Mouse (Mus musculus): ENCODE data around the gene AC161166.1. TPM values are rescaled to one million over a fixed set of nuclear protein-coding genes. Genes with fewer than 3 reads are reported as not detected.

Gene AC161166.1
- total and polyA plus RNA-seq, 3 experiments, result 0.13 TPM; not detected in 2

DNA sequence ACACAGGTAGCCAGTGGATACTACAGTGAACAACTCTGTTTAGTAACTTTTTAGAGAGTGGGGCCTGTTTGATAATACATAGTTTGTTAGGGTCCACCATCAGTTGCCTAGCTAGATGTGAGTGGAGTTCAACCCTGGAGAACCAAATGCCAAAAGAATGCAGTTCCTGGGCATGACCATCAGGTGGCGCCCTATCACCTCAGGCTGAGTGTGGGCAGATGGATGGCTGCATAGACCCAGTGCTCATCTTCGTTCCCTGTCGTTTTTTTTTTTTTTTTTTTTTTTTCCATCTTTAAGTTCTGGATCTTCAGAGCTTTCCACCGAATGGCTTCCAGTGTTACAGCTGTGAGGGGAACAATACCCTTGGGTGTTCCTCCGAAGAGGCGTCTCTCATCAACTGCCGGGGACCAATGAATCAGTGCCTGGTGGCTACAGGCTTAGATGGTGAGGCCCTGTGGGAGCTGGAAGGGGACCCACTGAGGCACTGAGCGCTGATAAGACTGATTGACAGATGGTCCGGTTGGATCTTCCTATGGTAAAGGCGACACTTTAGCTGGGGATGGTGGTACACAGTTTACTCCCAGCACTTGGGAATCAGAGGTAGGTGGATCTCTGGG lies 38.2 kb downstream of the AC161166.1 start:
- no peak for TF ChIP-seq RCOR1 (IDR thresholded peaks at IDR 0.05; ENCODE audit: low read depth, low read length)
- no peak for TF ChIP-seq MAZ (IDR thresholded peaks at IDR 0.05; ENCODE audit: low read depth, low read length)
- TF ChIP-seq UBTF (IDR thresholded peaks at IDR 0.05; ENCODE audit: borderline replicate concordance, insufficient read depth, low read depth, low read length), result no peak
- no peak for TF ChIP-seq NRF1 (IDR thresholded peaks at IDR 0.05; ENCODE audit: insufficient read depth, low read depth, low read length, poor library complexity, severe bottlenecking)
- no peak for TF ChIP-seq E2F4 (IDR thresholded peaks at IDR 0.05; ENCODE audit: borderline replicate concordance, low read depth, low read length)
- no peak for TF ChIP-seq KAT2A (conservative IDR thresholded peaks at IDR 0.05; ENCODE audit: low read depth, low read length)
- no peak for TF ChIP-seq CHD2 (IDR thresholded peaks at IDR 0.05; ENCODE audit: low read length)
- TF ChIP-seq CHD1 (IDR thresholded peaks at IDR 0.05; ENCODE audit: low read depth, low read length), result no peak
- TF ChIP-seq SMC3 (IDR thresholded peaks at IDR 0.05; ENCODE audit: low read depth, low read length), result peak; percentile 53
- no peak for TF ChIP-seq SIN3A (IDR thresholded peaks at IDR 0.05; ENCODE audit: low read length)
- peak; percentile 86 to 92 (median 86) for TF ChIP-seq CTCF (IDR thresholded peaks at IDR 0.05 in 2 of 3, conservative IDR thresholded peaks at IDR 0.05 in 1 of 3; ENCODE audit: control insufficient read depth in 1 of 3, insufficient read depth in 1 of 3, low read depth in 2 of 3, low read length in 3 of 3, poor library complexity in 1 of 3, severe bottlenecking in 1 of 3)
- no peak for TF ChIP-seq ETS1 (IDR thresholded peaks at IDR 0.05; ENCODE audit: low read depth, low read length)
- no peak for TF ChIP-seq ZMIZ1 (IDR thresholded peaks at IDR 0.05; ENCODE audit: low read depth, low read length)
- no peak for TF ChIP-seq POLR2AphosphoS2 (IDR thresholded peaks at IDR 0.05; ENCODE audit: low read length)
- peak; percentile 78 for TF ChIP-seq ZNF384 (IDR thresholded peaks at IDR 0.05; ENCODE audit: low read depth, low read length)
- no peak for TF ChIP-seq MAX (IDR thresholded peaks at IDR 0.05; ENCODE audit: low read length)
- no peak for TF ChIP-seq TAL1 (IDR thresholded peaks at IDR 0.05; ENCODE audit: low read length)
- TF ChIP-seq USF2 (IDR thresholded peaks at IDR 0.05; ENCODE audit: borderline replicate concordance in 1 of 2, insufficient read depth in 1 of 2, low read depth in 1 of 2, low read length in 2 of 2), result no peak
- TF ChIP-seq EP300 (IDR thresholded peaks at IDR 0.05; ENCODE audit: low read depth in 1 of 2, low read length in 2 of 2), result no peak
- TF ChIP-seq TCF12 (IDR thresholded peaks at IDR 0.05; ENCODE audit: low read depth, low read length), result no peak
- TF ChIP-seq BHLHE40 (IDR thresholded peaks at IDR 0.05; ENCODE audit: borderline replicate concordance, low read depth, low read length), result no peak
- TF ChIP-seq MYC (IDR thresholded peaks at IDR 0.05; ENCODE audit: low read depth, low read length), result no peak
- TF ChIP-seq POLR2AphosphoS5 (IDR thresholded peaks at IDR 0.05; ENCODE audit: borderline replicate concordance, low read depth, low read length), result no peak
- peak; percentile 65 for TF ChIP-seq RAD21 (IDR thresholded peaks at IDR 0.05; ENCODE audit: low read depth, low read length)
- no peak for TF ChIP-seq MEF2A (IDR thresholded peaks at IDR 0.05; ENCODE audit: extremely low read depth, insufficient replicate concordance, low read depth, low read length, poor library complexity, severe bottlenecking)
- no peak for TF ChIP-seq POLR2A (IDR thresholded peaks at IDR 0.05; ENCODE audit: control insufficient read depth in 1 of 2, insufficient read depth in 1 of 2, low read depth in 1 of 2, low read length in 2 of 2, poor library complexity in 1 of 2)
- TF ChIP-seq MAFK (IDR thresholded peaks at IDR 0.05; ENCODE audit: borderline replicate concordance, low read depth, low read length), result no peak
- no peak for TF ChIP-seq JUND (IDR thresholded peaks at IDR 0.05; ENCODE audit: low read depth, low read length)
- no peak for TF ChIP-seq NELFE (IDR thresholded peaks at IDR 0.05; ENCODE audit: low read depth, low read length)
- no peak for TF ChIP-seq ELF1 (IDR thresholded peaks at IDR 0.05; ENCODE audit: low read depth, low read length)
- no peak for TF ChIP-seq MXI1 (IDR thresholded peaks at IDR 0.05; ENCODE audit: low read depth, low read length)
- no peak for TF ChIP-seq TBP (IDR thresholded peaks at IDR 0.05; ENCODE audit: low read depth, low read length)
- peak; percentile 36 for TF ChIP-seq ZC3H11A (IDR thresholded peaks at IDR 0.05; ENCODE audit: low read depth, low read length)
- no peak overlapping the region for H3K27ac ChIP-seq (ENCODE audit: control insufficient read depth, low read depth, low read length)
- H3K36me3 ChIP-seq (ENCODE audit: control insufficient read depth in 1 of 2, insufficient read depth in 2 of 2, low read length in 2 of 2), result no peaks in the 10 kb centered on the region
- no peaks in the 10 kb centered on the region for H3K79me2 ChIP-seq (ENCODE audit: control insufficient read depth, insufficient read depth, low read length, poor library complexity)
- no peak overlapping the region for H3K4me3 ChIP-seq (ENCODE audit: control insufficient read depth in 1 of 2, insufficient read depth in 1 of 2, low read depth in 2 of 2, low read length in 2 of 2)
- H3K27me3 ChIP-seq (ENCODE audit: control insufficient read depth in 1 of 2, insufficient read depth in 2 of 2, low read length in 2 of 2), result no peaks in the 10 kb centered on the region
- no peaks in the 10 kb centered on the region for H3K9me3 ChIP-seq (replicated peaks; ENCODE audit: insufficient read depth, low read length)
- H3K4me1 ChIP-seq (ENCODE audit: control insufficient read depth in 1 of 2, insufficient read depth in 2 of 2, low read length in 2 of 2), result no peaks in the 10 kb centered on the region
- H3K9ac ChIP-seq (ENCODE audit: control insufficient read depth, low read depth, low read length, poor library complexity, severe bottlenecking), result no peak overlapping the region
- DNase-seq (ENCODE audit: low read depth, low spot score), result peak; percentile 75
